ENCODE assay signal across 1 mouse cellular context in the genomic region with DNA sequence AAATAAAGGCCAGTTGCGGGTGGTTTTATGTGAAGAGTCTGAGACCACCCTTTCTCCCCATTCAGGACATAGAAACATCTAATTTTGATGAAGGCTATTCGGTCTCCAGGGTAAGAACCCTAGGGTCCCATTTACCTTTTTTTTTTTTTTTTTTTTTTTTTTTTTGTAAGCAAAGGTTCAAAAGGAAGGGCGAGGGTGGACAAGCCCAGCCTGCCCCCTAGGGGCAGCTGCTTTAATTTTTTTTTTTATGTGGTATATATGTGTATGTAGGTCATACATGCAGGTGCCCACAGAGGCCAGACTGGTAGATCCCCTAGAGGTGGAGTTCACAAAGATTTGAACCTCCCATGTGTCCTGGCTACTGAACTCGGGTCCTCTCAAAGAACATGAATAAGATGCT.
TF ChIP-seq lines count a peak whose summit lies in the region.

No protein-coding gene starts in this region.

TF ChIP-seq in CH12.LX, 34 proteins besides CTCF, POLR2A, EP300 and RAD21:
- TF ChIP-seq HCFC1 (IDR thresholded peaks at IDR 0.05; ENCODE audit: low read depth, low read length) (no peak), MEF2A (IDR thresholded peaks at IDR 0.05; ENCODE audit: borderline replicate concordance, low read depth, low read length) (no peak), CHD2 (IDR thresholded peaks at IDR 0.05; ENCODE audit: low read length) (no peak), POLR2AphosphoS2 (IDR thresholded peaks at IDR 0.05; ENCODE audit: low read depth, low read length) (no peak), ZNF384 (IDR thresholded peaks at IDR 0.05; ENCODE audit: low read depth, low read length) (peak; percentile 91), ELF1 (IDR thresholded peaks at IDR 0.05; ENCODE audit: low read depth, low read length) (no peak), IRF4 (IDR thresholded peaks at IDR 0.05; ENCODE audit: low read depth, low read length) (no peak), E2F4 (IDR thresholded peaks at IDR 0.05; ENCODE audit: insufficient replicate concordance, low read depth, low read length) (no peak), MYC (IDR thresholded peaks at IDR 0.05; ENCODE audit: low read depth, low read length) (no peak)
